24 mouse cellular contexts compared by ENCODE assay signal in the genomic region with DNA sequence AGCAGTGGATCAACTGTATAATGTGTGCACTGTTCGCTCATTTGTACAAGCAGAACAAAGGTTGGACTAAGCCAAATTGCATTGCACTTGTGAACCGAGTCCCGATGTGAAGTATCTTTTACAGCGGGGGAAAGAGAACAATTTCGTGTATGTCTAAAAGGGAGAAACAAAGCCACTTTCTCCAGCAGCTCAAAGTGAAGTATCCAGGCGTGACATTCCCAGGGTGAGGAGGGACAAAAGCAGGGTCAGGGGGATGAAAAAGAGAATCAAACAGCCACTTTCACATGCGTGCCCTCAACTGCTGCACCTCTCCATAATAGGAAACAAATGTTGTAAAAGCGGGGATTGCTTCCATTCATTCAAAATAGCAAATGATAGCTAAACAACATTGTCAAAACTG. TPM values are rescaled to one million over a fixed set of nuclear protein-coding genes. Genes with fewer than 3 reads are reported as not detected.
A peak's percentile ranks its signal among the peaks of the same experiment; 100 is the strongest.
DNase-seq lines count a peak whose midpoint lies in the region; ATAC-seq lines count a peak whose summit lies in the region.
"Had no signal": no experiment of that assay in that cellular context is flagged by ENCODE, and none has a peak within 500 bp of the region (broad histone marks: within the 10 kb centered on the region; RNA-seq: fewer than 3 reads in every experiment).

No protein-coding gene starts in this region.

- ATAC-seq in forebrain, embryonic 15.5 days (replicated peaks): no peak
- ATAC-seq in midbrain, embryonic 16.5 days: no peak
- no peak for ATAC-seq in hindbrain, embryonic 15.5 days (ENCODE audit: low FRiP score, low read depth)
- no peak for ATAC-seq in neural tube, embryonic 13.5 days (ENCODE audit: low read depth)
- ATAC-seq: activated CD4-positive, CD25-positive, alpha-beta regulatory T cell, adult 4 months had no signal

- no peaks in the 10 kb centered on the region for H3K9me3 ChIP-seq in forebrain, embryonic 10.5 days
- H3K9me3 ChIP-seq in forebrain, embryonic 15.5 days: no peaks in the 10 kb centered on the region
- no peaks in the 10 kb centered on the region for H3K9me3 ChIP-seq in midbrain, embryonic 10.5 days (replicated peaks)
- no peaks in the 10 kb centered on the region for H3K9me3 ChIP-seq in midbrain, embryonic 16.5 days (replicated peaks; ENCODE audit: control insufficient read depth, low read length, poor library complexity, severe bottlenecking)
- H3K9me3 ChIP-seq in hindbrain, embryonic 15.5 days: no peaks in the 10 kb centered on the region
- H3K9me3 ChIP-seq in neural tube, embryonic 13.5 days: no peaks in the 10 kb centered on the region
- H3K9me3 ChIP-seq: lung, embryonic 15.5 days had no signal

- H3K36me3 ChIP-seq in forebrain, embryonic 10.5 days (replicated peaks): no peaks in the 10 kb centered on the region
- no peaks in the 10 kb centered on the region for H3K36me3 ChIP-seq in forebrain, embryonic 15.5 days
- H3K36me3 ChIP-seq in midbrain, embryonic 10.5 days: no peaks in the 10 kb centered on the region
- no peaks in the 10 kb centered on the region for H3K36me3 ChIP-seq in midbrain, embryonic 16.5 days (ENCODE audit: control insufficient read depth, insufficient read depth, low read length)
- H3K36me3 ChIP-seq in hindbrain, embryonic 15.5 days: no peaks in the 10 kb centered on the region
- no peaks in the 10 kb centered on the region for H3K36me3 ChIP-seq in neural tube, embryonic 13.5 days
- H3K36me3 ChIP-seq: lung, embryonic 15.5 days had no signal

- peak; percentile 80 for DNase-seq in forebrain, embryonic 10.5 days (ENCODE audit: extremely low spot score, low spot score)
- peak; percentile 81 for DNase-seq in midbrain, embryonic 10.5 days (ENCODE audit: low spot score)
- no peak for DNase-seq in left cerebral cortex, postnatal 10 days (ENCODE audit: extremely low spot score in 1 of 2, low spot score in 2 of 2)
- no peak for DNase-seq in frontal cortex, postnatal 36 days (ENCODE audit: low spot score in 2 of 2)
- DNase-seq: cerebellum, adult 11-12 months; gastrocnemius, postnatal 10 days; heart, postnatal 36 days; kidney, adult 9 months had no signal

- H3K9ac ChIP-seq in forebrain, embryonic 15.5 days (replicated peaks): no peak overlapping the region
- no peak overlapping the region for H3K9ac ChIP-seq in midbrain, embryonic 16.5 days (ENCODE audit: low read depth, low read length)
- H3K9ac ChIP-seq in hindbrain, embryonic 15.5 days: no peak overlapping the region
- no peak overlapping the region for H3K9ac ChIP-seq in neural tube, embryonic 13.5 days
- H3K9ac ChIP-seq: lung, embryonic 15.5 days had no signal

- intact Hi-C loops in left cerebral cortex, postnatal 10 days (cut with DNase I): loop anchor here (5.0 kb wide), 2 partner anchors 94 to 259 kb away; no protein-coding TSS in a partner anchor

- 0% methylated on average over 8 of the region's 8 CpGs for WGBS in forebrain, embryonic 10.5 days
- WGBS in forebrain, embryonic 15.5 days: 0% methylated on average over 8 of the region's 8 CpGs
- 0% methylated on average over 8 of the region's 8 CpGs for WGBS in midbrain, embryonic 10.5 days
- 1% methylated on average over 8 of the region's 8 CpGs for WGBS in midbrain, embryonic 16.5 days
- WGBS in hindbrain, embryonic 15.5 days: 1% methylated on average over 8 of the region's 8 CpGs
- under 1% methylated on average over 8 of the region's 8 CpGs for WGBS in neural tube, embryonic 13.5 days

- H3K27me3 ChIP-seq in forebrain, embryonic 10.5 days (ENCODE audit: poor library complexity, severe bottlenecking): peaks cover 100% of the 10 kb centered on the region
- peaks cover 95% of the 10 kb centered on the region for H3K27me3 ChIP-seq in forebrain, embryonic 15.5 days
- H3K27me3 ChIP-seq in midbrain, embryonic 10.5 days (ENCODE audit: low read depth, poor library complexity, severe bottlenecking): peaks cover 93% of the 10 kb centered on the region
- H3K27me3 ChIP-seq in midbrain, embryonic 16.5 days (ENCODE audit: control insufficient read depth, insufficient read depth, low read depth, low read length): peaks cover 26% of the 10 kb centered on the region
- H3K27me3 ChIP-seq in hindbrain, embryonic 15.5 days: peaks cover 65% of the 10 kb centered on the region
- peaks cover 100% of the 10 kb centered on the region for H3K27me3 ChIP-seq in neural tube, embryonic 13.5 days
- H3K27me3 ChIP-seq: CH12.LX had no signal

- no peak overlapping the region for H3K4me3 ChIP-seq in forebrain, embryonic 10.5 days
- no peak overlapping the region for H3K4me3 ChIP-seq in forebrain, embryonic 15.5 days
- H3K4me3 ChIP-seq in midbrain, embryonic 10.5 days: peak overlapping the region; percentile 84
- H3K4me3 ChIP-seq in midbrain, embryonic 16.5 days (ENCODE audit: low read depth, low read length): no peak overlapping the region
- H3K4me3 ChIP-seq in hindbrain, embryonic 15.5 days: no peak overlapping the region
- no peak overlapping the region for H3K4me3 ChIP-seq in neural tube, embryonic 13.5 days
- H3K4me3 ChIP-seq: erythroblast, embryonic 14.5 days; layer of hippocampus, adult 2 months; lung, embryonic 15.5 days had no signal

- no peak overlapping the region for H3K27ac ChIP-seq in forebrain, embryonic 10.5 days
- H3K27ac ChIP-seq in forebrain, embryonic 15.5 days (replicated peaks): no peak overlapping the region
- peak overlapping the region; percentile 93 for H3K27ac ChIP-seq in midbrain, embryonic 10.5 days (replicated peaks)
- H3K27ac ChIP-seq in midbrain, embryonic 16.5 days (ENCODE audit: low read length): no peak overlapping the region
- H3K27ac ChIP-seq in hindbrain, embryonic 15.5 days (replicated peaks): no peak overlapping the region
- H3K27ac ChIP-seq in neural tube, embryonic 13.5 days (replicated peaks): no peak overlapping the region
- H3K27ac ChIP-seq: layer of hippocampus, adult 2 months; lung, embryonic 15.5 days had no signal

- H3K4me1 ChIP-seq in forebrain, embryonic 10.5 days: peaks cover 95% of the 10 kb centered on the region
- peaks cover 23% of the 10 kb centered on the region for H3K4me1 ChIP-seq in forebrain, embryonic 15.5 days
- peaks cover 100% of the 10 kb centered on the region for H3K4me1 ChIP-seq in midbrain, embryonic 10.5 days
- no peaks in the 10 kb centered on the region; the same call in 1 of the 2 replicates for H3K4me1 ChIP-seq in midbrain, embryonic 16.5 days (ENCODE audit: control insufficient read depth, insufficient read depth, low read length)
- H3K4me1 ChIP-seq in hindbrain, embryonic 15.5 days (replicated peaks): 0 out of 2 replicates have a peak, but pooled peaks cover 7% of the 10 kb centered on the region
- peaks cover 72% of the 10 kb centered on the region for H3K4me1 ChIP-seq in neural tube, embryonic 13.5 days (replicated peaks)

- no peak overlapping the region for H3K4me2 ChIP-seq in forebrain, embryonic 15.5 days (replicated peaks)
- H3K4me2 ChIP-seq in midbrain, embryonic 16.5 days (ENCODE audit: low read length): no peak overlapping the region
- H3K4me2 ChIP-seq in hindbrain, embryonic 15.5 days: peak overlapping the region; percentile 16; the same call in 1 of the 2 replicates
- peak overlapping the region; percentile 56; the same call in 1 of the 2 replicates for H3K4me2 ChIP-seq in neural tube, embryonic 13.5 days
- H3K4me2 ChIP-seq: heart, embryonic 11.5 days; liver, embryonic 11.5 days; lung, embryonic 15.5 days had no signal

RNA-seq across cellular contexts. Expression of gene Foxb1, which starts 5.6 kb away (rescaled TPM):
- 2.4 and 3.4 TPM in 2 replicates for polyA plus RNA-seq in forebrain, embryonic 10.5 days (2016; fragmentation: Nextera tagmentation; extraction: Ambion mirVana)
- 0.98 and 1.0 TPM in 2 replicates for polyA plus RNA-seq in forebrain, embryonic 15.5 days (2015; fragmentation: Nextera tagmentation; extraction: Ambion mirVana)
- polyA plus RNA-seq in midbrain, embryonic 10.5 days (2016; fragmentation: Nextera tagmentation; extraction: Ambion mirVana): 13.0 and 15.1 TPM in 2 replicates
- 12.0 and 15.4 TPM in 2 replicates for polyA plus RNA-seq in midbrain, embryonic 16.5 days (2015; fragmentation: Nextera tagmentation; extraction: Ambion mirVana)
- polyA plus RNA-seq in hindbrain, embryonic 15.5 days (2015; fragmentation: Nextera tagmentation; extraction: Ambion mirVana): 6.9 and 7.9 TPM in 2 replicates
- polyA plus RNA-seq in neural tube, embryonic 13.5 days (2015; fragmentation: Nextera tagmentation; extraction: Ambion mirVana): 7.8 and 8.0 TPM in 2 replicates
- total RNA-seq in left cerebral cortex, postnatal 10 days (2021): not detected
- total RNA-seq: CH12.LX; common myeloid progenitor, adult 5-6 weeks; gastrocnemius, postnatal 10 days; heart, postnatal 36 days; layer of hippocampus, adult 2 months; left cerebral cortex, postnatal 14 days; megakaryocyte, adult 5-6 weeks; neutrophil, adult 5-6 weeks had no signal
- polyA plus RNA-seq: activated CD4-positive, CD25-positive, alpha-beta regulatory T cell, adult 4 months; erythroblast, embryonic 14.5 days; heart, embryonic 11.5 days; liver, embryonic 11.5 days; lung, embryonic 15.5 days; spleen, adult 2 months had no signal

Comparison
In these comparisons a context has a peak if more than half of its experiments do, and no peak if none do; other contexts are left out.
1. DNase-seq: peak in forebrain, embryonic 10.5 days (single experiment) and midbrain, embryonic 10.5 days (single experiment); none in left cerebral cortex, postnatal 10 days (0 of 2) and frontal cortex, postnatal 36 days (0 of 2).
2. H3K4me2 ChIP-seq: peak in hindbrain, embryonic 15.5 days (single experiment) and neural tube, embryonic 13.5 days (single experiment); none in forebrain, embryonic 15.5 days (single experiment) and midbrain, embryonic 16.5 days (single experiment).